Mouse (Mus musculus): Measurements from ENCODE around the gene Cd70. TPM values are rescaled to one million over a fixed set of nuclear protein-coding genes. Genes with fewer than 3 reads are reported as not detected.
"Not testable (repeated sequence)": the region's sequence is repeated elsewhere in the genome, so short reads cannot be mapped to it uniquely, and the experiment has no call there.

Cd70 gene
- polyA plus RNA-seq, 1 experiment from 2014 or later, result not detected

DNA sequence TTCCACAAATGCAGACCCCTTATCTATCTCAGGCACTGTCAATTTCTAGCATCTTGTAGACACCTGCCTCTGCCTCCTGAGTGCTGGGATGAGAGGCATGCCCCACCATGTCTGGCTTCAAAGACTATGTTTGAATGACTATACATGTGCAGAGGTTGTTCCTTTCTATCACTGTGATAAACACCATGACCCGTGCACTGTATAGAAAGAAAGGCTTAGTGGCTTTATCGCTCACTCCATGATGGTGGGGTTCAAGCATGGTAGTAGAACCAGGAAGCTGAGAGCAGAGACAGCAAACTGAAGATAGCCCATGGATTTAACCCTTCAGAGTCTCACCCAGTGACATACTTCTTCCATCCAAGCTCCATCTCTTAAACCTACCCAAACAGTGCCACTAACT is 14.9 kb downstream of the Cd70 start:
- Histone ChIP-seq H3K4me2 (no peak overlapping the region), H3K27me3 (no peaks in the 10 kb centered on the region), H3K4me1 (replicated peaks) (peaks cover 11% of the 10 kb centered on the region; the same call in 1 of the 2 replicates), H3K9me3 (replicated peaks) (no peaks in the 10 kb centered on the region), H3K4me3 (replicated peaks) (no peak overlapping the region), H3K36me3 (replicated peaks) (no peaks in the 10 kb centered on the region), H3K9ac (no peak overlapping the region), H3K27ac (replicated peaks) (no peak overlapping the region)
- WGBS (ENCODE audit: insufficient replicate concordance), result 24% methylated on average over 2 of the region's 2 CpGs
- no peak for ATAC-seq (ENCODE audit: insufficient read depth)

DNA sequence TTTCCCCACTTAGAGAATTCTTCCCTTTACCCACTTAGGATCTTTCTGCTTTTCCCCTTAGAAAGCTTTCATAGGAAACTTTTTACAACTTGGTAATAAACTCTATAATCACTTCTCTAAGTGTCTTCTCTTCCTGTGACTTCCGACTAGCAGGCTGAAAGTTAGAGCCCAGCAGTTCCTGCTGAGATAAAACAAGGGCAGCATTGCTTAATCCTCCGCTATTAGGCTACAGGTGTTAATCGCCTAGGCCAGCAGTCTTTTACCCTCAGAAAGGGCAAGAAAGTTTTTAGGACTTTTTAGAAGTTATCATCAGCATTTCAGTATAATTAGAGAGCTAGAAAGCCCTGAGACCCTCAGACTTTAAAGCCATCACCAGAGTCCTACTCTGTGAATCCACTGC is 15.6 kb downstream of the Cd70 start:
- ATAC-seq (ENCODE audit: insufficient read depth); H3K27ac ChIP-seq (replicated peaks); H3K9me3 ChIP-seq (replicated peaks); H3K4me3 ChIP-seq (replicated peaks); H3K27me3 ChIP-seq; H3K9ac ChIP-seq; H3K36me3 ChIP-seq (replicated peaks); H3K4me2 ChIP-seq: not testable (repeated sequence)
- WGBS (ENCODE audit: insufficient replicate concordance), result 5% methylated on average over 3 of the region's 3 CpGs
- peaks cover 11% of the 10 kb centered on the region; the same call in 1 of the 2 replicates for H3K4me1 ChIP-seq (replicated peaks)

DNA sequence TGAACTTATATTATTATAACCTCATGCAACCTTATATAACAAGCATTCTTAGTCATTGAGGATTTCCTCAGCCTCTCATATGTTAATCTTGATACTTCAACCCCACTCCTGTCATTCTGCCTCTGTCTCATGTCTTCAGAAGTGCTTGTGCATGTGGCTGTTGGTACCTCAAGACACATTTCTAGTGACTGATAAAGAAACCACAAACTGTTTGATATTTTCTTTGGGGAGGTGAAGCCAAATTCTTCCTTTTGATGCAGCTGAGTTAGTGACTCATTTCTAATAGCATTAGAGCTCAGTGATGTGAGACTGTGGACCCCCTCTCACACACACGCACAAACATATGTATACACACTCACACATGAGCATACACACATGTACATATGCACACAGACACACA is 17.8 kb downstream of the Cd70 start:
- no peaks in the 10 kb centered on the region for H3K9me3 ChIP-seq (replicated peaks)
- 51% methylated on average over 1 of the region's 1 CpGs for WGBS (ENCODE audit: insufficient replicate concordance)
- no peaks in the 10 kb centered on the region for H3K27me3 ChIP-seq
- H3K27ac ChIP-seq (replicated peaks), result no peak overlapping the region
- no peak overlapping the region for H3K4me2 ChIP-seq
- H3K4me1 ChIP-seq (replicated peaks), result peaks cover 11% of the 10 kb centered on the region; the same call in 1 of the 2 replicates
- ATAC-seq (ENCODE audit: insufficient read depth), result 0 out of 2 replicates have a peak, but pooled peaks have one; percentile 37
- no peaks in the 10 kb centered on the region for H3K36me3 ChIP-seq (replicated peaks)
- H3K9ac ChIP-seq, result no peak overlapping the region
- no peak overlapping the region for H3K4me3 ChIP-seq (replicated peaks)

DNA sequence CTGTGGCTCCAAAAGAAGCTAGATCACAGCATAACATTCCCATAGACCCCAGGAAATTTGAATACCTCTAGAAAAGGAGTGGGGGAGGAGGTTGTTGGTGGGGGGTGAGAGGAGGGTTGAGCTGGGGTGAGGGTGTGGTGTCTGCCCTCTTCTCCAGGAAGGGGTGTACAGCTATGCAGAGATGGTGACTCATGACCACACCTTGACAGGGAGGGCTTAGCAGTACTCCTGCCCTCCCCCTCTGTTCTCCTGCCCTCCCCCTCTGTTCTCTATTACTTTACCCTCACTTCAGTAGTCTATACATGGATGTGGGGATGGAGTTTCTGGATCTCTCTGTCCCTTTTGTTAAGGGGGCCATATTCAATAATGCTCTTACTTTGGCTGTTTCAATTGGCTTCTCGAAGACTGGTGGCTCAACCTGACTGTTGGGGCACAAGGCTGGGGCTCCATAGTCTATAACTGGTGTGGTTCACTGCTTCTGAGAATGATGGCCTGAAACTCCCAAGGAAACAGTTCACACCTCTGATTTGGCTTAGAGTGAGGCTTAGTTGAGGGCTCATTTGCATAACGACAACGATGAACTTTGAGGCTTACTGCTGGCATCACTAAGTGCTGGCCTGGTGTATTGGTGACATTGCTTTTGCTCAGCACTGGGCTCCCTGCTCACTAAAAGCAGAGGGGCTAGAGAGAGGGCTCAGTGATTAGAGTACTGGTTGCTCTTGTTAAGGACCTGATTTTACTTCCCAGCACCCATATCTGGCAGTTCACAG is 23.5 kb downstream of the Cd70 start:
- 57% methylated on average over 3 of the region's 3 CpGs for WGBS (ENCODE audit: insufficient replicate concordance)
- H3K4me3 ChIP-seq (replicated peaks), result no peak overlapping the region
- no peak overlapping the region for H3K4me2 ChIP-seq
- H3K9ac ChIP-seq, result no peak overlapping the region
- 0 out of 2 replicates have a peak, but pooled peaks cover 4% of the 10 kb centered on the region for H3K27me3 ChIP-seq
- no peak for ATAC-seq (ENCODE audit: insufficient read depth)
- no peak overlapping the region for H3K27ac ChIP-seq (replicated peaks)
- H3K36me3 ChIP-seq (replicated peaks), result no peaks in the 10 kb centered on the region
- H3K9me3 ChIP-seq (replicated peaks), result no peaks in the 10 kb centered on the region
- peaks cover 3% of the 10 kb centered on the region; the same call in 1 of the 2 replicates for H3K4me1 ChIP-seq (replicated peaks)

DNA sequence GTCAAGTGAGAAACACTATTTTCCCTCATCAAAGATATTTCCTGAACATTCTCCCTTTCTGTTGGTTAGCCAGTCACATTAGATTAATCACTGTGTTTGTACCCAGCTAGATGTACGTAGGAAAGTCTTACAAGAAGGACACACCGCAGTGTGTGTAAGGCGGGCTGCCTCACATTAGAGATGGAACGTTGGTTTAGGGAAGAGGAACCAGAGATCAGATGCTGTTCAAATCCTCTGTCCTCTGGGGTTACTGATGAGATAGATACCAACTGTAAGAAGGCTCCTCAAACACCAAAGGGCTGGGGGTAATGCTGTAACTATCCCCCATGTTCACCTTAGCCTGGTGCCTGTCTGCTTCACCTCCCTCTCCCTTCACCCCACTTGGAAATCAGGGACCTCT is 24.8 kb downstream of the Cd70 start:
- H3K4me3 ChIP-seq (replicated peaks), result no peak overlapping the region
- H3K4me1 ChIP-seq (replicated peaks), result no peaks in the 10 kb centered on the region
- no peak for ATAC-seq (ENCODE audit: insufficient read depth)
- no peak overlapping the region for H3K4me2 ChIP-seq
- H3K9me3 ChIP-seq (replicated peaks), result no peaks in the 10 kb centered on the region
- H3K27ac ChIP-seq (replicated peaks), result no peak overlapping the region
- no peaks in the 10 kb centered on the region for H3K36me3 ChIP-seq (replicated peaks)
- H3K27me3 ChIP-seq, result 0 out of 2 replicates have a peak, but pooled peaks cover 4% of the 10 kb centered on the region
- 53% methylated on average over 4 of the region's 4 CpGs for WGBS (ENCODE audit: insufficient replicate concordance)
- no peak overlapping the region for H3K9ac ChIP-seq

DNA sequence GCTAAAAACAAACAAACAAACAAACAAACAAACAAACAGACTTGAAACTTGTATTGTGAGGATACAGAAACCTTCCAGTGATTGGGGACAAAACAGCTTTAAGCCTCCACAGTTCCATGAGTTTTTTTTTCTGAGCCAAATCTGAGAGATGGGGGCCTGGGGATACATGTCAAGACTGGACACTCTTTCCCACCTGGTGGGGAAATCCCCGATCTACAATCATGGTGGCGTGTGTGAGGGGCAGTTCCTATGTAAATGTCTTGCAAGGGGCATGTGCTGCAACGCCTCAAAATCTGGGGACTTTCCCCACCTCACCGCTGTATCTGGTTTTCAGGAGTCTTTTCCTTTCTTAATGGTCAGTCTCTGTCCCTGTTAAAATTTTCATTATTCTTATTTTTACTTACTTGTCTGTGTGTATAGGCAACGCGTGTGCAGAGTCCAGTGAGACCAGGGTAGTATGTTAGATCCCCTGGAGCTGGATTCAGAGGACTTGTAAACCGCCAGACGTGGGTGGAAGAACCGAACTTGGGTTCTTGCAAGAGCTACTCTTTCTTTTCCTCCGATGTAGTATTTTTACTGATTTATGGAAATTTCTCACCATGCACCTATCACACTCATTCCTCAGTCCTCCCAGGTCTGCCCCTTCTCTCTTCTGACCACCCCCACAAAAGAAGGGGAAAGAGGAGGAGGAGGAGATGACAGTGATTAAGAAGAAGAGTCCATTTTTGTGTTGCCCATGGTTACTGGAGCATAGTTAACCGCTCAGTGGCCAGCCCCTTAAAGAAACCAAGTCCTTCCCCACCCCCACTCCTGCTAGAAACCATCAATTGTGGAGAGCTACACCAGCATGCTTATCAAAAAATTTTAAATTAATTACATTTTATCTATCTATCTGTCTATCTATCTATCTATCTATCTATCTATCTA is 26.1 kb downstream of the Cd70 start:
- no peaks in the 10 kb centered on the region for H3K36me3 ChIP-seq (replicated peaks)
- no peaks in the 10 kb centered on the region for H3K9me3 ChIP-seq (replicated peaks)
- no peak overlapping the region for H3K4me3 ChIP-seq (replicated peaks)
- 0 out of 2 replicates have a peak, but pooled peaks cover 6% of the 10 kb centered on the region for H3K27me3 ChIP-seq
- H3K4me1 ChIP-seq (replicated peaks), result peaks cover 10% of the 10 kb centered on the region
- 72% methylated on average over 11 of the region's 11 CpGs for WGBS (ENCODE audit: insufficient replicate concordance)
- no peak overlapping the region for H3K9ac ChIP-seq
- H3K27ac ChIP-seq (replicated peaks), result no peak overlapping the region
- H3K4me2 ChIP-seq, result no peak overlapping the region
- no peak for ATAC-seq (ENCODE audit: insufficient read depth)

DNA sequence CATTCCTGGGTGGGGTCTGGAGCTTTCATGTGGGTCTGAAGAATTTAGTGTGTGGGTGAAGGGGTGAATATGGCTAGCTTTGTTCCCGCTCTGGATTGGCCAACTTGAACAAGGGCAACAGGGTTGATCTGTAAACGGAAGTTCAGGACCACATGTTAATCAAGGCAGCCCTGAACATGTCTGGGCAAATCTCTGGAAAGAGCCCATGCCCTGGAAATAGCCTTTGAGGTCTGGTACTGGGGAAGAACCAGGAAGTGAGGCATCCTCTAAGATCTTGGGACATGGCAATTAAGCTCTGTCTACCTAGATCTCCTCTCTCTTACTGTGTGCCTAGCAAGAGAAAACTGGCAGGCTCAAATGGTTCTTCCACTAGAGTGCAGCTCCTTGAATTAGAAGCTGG is 27.7 kb downstream of the Cd70 start:
- Histone ChIP-seq H3K9me3 (replicated peaks) (no peaks in the 10 kb centered on the region), H3K4me1 (replicated peaks) (peaks cover 12% of the 10 kb centered on the region), H3K9ac (no peak overlapping the region), H3K27me3 (0 out of 2 replicates have a peak, but pooled peaks cover 7% of the 10 kb centered on the region), H3K36me3 (replicated peaks) (no peaks in the 10 kb centered on the region), H3K4me3 (replicated peaks) (no peak overlapping the region), H3K4me2 (no peak overlapping the region), H3K27ac (replicated peaks) (no peak overlapping the region)
- no peak for ATAC-seq (ENCODE audit: insufficient read depth)
- 56% methylated on average over 2 of the region's 2 CpGs for WGBS (ENCODE audit: insufficient replicate concordance)

DNA sequence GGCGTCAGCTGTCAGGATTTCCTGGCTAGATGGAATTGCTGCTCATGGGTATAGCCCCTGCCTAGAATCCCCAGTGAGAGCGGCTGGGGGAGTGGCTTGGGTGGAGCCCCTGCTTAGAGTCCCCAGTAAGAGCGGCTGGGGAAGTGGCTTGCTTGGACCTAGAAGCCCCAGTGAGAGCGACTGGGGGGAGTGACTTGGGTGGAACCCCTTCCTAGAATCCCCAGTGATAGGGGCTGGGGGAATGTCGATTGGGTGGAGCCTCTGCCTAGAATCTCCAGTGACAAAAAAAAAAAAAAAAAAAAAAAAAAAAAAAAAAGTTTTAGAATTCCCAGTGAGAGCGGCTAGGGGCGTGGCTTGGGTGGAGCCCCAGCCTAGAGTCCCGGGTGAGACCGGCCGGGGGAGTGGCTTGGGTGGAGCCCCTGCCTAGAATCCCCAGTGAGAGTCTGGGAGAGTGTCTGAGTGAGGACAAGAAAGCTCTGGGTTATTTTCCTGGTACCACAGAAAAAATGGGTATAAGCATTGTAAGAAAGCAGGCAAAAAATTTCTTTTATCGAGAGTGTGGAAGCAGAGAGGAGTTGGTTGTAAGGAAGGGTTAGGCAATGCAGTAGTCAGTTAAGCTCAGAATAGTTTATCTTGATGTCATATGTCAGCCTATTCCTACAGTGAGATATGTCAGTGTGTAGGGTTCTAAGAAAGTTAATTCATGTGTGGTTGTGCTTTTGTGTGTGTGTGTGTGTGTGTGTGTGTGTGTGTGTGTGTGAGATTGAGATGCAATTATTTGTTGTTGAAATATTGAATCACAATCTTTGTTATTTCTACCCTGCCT is 30.8 kb downstream of the Cd70 start:
- Histone ChIP-seq H3K4me1 (replicated peaks) (peaks cover 12% of the 10 kb centered on the region), H3K4me3 (replicated peaks) (no peak overlapping the region), H3K27ac (replicated peaks) (no peak overlapping the region), H3K9ac (no peak overlapping the region), H3K27me3 (peaks cover 21% of the 10 kb centered on the region), H3K36me3 (replicated peaks) (no peaks in the 10 kb centered on the region), H3K9me3 (replicated peaks) (no peaks in the 10 kb centered on the region), H3K4me2 (peak overlapping the region; percentile 38)
- peak; percentile 66; the same call in 1 of the 2 replicates for ATAC-seq (ENCODE audit: insufficient read depth)
- WGBS (ENCODE audit: insufficient replicate concordance), result 3% methylated on average over 11 of the region's 11 CpGs

DNA sequence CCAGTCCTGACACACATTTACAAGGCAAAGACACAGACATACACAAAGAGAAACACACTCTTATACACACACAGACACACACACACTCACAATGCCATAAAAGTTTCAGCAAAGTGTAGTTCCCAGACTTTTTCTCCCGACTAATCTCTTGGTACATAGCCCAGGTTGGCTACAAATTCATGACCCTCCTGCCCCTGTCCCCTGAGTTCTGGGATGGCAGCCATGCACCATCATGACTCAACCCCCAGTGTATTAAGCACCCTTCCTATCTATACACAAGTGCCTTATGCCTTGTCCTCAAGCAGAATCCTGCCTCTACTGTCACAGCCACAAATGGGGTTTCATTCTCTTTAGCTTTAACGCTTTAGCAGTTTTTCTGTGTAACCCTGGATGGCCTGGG is 32.8 kb downstream of the Cd70 start:
- H3K27me3 ChIP-seq, result peaks cover 21% of the 10 kb centered on the region
- WGBS (ENCODE audit: insufficient replicate concordance), result 52% methylated on average over 2 of the region's 2 CpGs
- H3K9me3 ChIP-seq (replicated peaks), result no peaks in the 10 kb centered on the region
- H3K4me2 ChIP-seq, result no peak overlapping the region
- H3K4me1 ChIP-seq (replicated peaks), result peaks cover 12% of the 10 kb centered on the region
- H3K9ac ChIP-seq, result no peak overlapping the region
- H3K4me3 ChIP-seq (replicated peaks), result no peak overlapping the region
- no peaks in the 10 kb centered on the region for H3K36me3 ChIP-seq (replicated peaks)
- H3K27ac ChIP-seq (replicated peaks), result no peak overlapping the region
- ATAC-seq (ENCODE audit: insufficient read depth), result no peak

DNA sequence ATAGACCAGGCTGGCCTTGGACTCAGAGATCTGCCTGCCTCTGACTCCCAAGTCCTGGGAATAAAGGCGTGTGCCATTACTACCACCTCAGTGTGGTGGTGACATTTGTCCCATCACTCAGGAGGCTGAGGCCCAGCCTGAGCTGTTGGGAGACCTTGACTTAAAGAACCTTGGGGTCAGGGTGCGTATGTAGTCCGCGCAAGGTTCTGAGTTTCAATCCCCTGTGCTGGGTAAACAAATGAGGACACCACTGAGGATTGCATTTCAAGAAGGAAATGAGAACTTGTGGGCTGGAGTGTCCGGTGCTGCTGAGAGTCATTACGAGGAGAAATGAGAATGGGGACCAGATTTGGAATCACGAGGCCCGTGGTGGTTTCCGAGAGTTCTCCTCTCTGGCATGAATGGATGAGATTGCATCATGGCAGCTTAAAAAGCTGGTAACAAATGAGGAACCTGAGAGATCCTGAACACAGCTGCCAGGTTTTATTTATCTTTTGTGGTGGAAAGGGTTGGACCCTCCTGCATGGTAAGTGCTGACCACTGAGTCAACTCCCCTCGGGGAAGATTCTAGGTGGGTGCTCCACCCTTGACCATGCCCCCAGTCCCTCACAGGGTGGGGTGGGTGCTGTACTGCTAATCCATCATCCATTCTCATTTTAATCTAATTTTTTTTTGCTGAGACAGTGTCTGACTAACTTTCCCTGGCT is 36.7 kb downstream of the Cd70 start:
- WGBS (ENCODE audit: insufficient replicate concordance), result 51% methylated on average over 10 of the region's 10 CpGs
- Histone ChIP-seq H3K4me2 (no peak overlapping the region), H3K27ac (replicated peaks) (no peak overlapping the region), H3K27me3 (peaks cover 24% of the 10 kb centered on the region), H3K4me1 (replicated peaks) (no peaks in the 10 kb centered on the region), H3K9me3 (replicated peaks) (no peaks in the 10 kb centered on the region), H3K9ac (no peak overlapping the region), H3K4me3 (replicated peaks) (no peak overlapping the region), H3K36me3 (replicated peaks) (no peaks in the 10 kb centered on the region)
- no peak for ATAC-seq (ENCODE audit: insufficient read depth)
